Mouse (Mus musculus) embryonic facial prominence, embryonic 10.5 days (tissue): ENCODE data around the gene Mmp17. TPM values are rescaled to one million over a fixed set of nuclear protein-coding genes. Genes with fewer than 3 reads are reported as not detected.

ENCODE experiments used
- polyA plus RNA-seq: library from polyadenylated mRNA; unstranded; fragments of >200 nt; fragmentation: Nextera tagmentation; extraction: Ambion mirVana; gene quantifications from 2 replicates; pipeline ENCODE4 v1.2.1, GENCODE M21; 2016

Mmp17 gene
- polyA plus RNA-seq, 1 experiment from 2014 or later: 2.1 TPM

Other genes with a start within 250 kb of the Mmp17 start
- 43.0 and 43.7 TPM in 2 replicates for gene Sfswap, start 82.9 kb upstream of the Mmp17 start, polyA plus RNA-seq
- gene Zfp11, start 85.9 kb downstream of the Mmp17 start, polyA plus RNA-seq: 6.5 and 7.3 TPM in 2 replicates
- not detected in 2 replicates for gene Sept14, start 124.3 kb downstream of the Mmp17 start, polyA plus RNA-seq
- gene Mrps17, start 131.3 kb downstream of the Mmp17 start, polyA plus RNA-seq: 178 and 186 TPM in 2 replicates
- 74.2 and 74.8 TPM in 2 replicates for gene Nipsnap2, start 140.9 kb downstream of the Mmp17 start, polyA plus RNA-seq
- 35.5 and 38.6 TPM in 2 replicates for gene Psph, start 203.3 kb downstream of the Mmp17 start, polyA plus RNA-seq